ENCODE assay signal across 9 mouse cellular contexts in genomic region chr14:24253611-24254202, GRCm38 (mm10). TPM values are rescaled to one million over a fixed set of nuclear protein-coding genes. Genes with fewer than 3 reads are reported as not detected.
A peak's percentile ranks its signal among the peaks of the same experiment; 100 is the strongest.
DNase-seq lines count a peak whose midpoint lies in the region; ATAC-seq lines count a peak whose summit lies in the region.
"Had no signal": no experiment of that assay in that cellular context is flagged by ENCODE, and none has a peak within 500 bp of the region (broad histone marks: within the 10 kb centered on the region; RNA-seq: fewer than 3 reads in every experiment).

No protein-coding gene starts in this region.

- no peak for ATAC-seq in liver, embryonic 12.5 days
- ATAC-seq in neural tube, embryonic 13.5 days (ENCODE audit: low read depth) = peak; percentile 71
- ATAC-seq in frontal cortex, adult (ENCODE audit: low TSS enrichment) = no peak

- H3K4me2 ChIP-seq in liver, embryonic 12.5 days = no peak overlapping the region
- peak overlapping the region; percentile 18; the same call in 1 of the 2 replicates for H3K4me2 ChIP-seq in neural tube, embryonic 13.5 days
- H3K4me2 ChIP-seq: liver, embryonic 15.5 days had no signal

- H3K9me3 ChIP-seq in liver, embryonic 12.5 days (replicated peaks) = no peaks in the 10 kb centered on the region
- H3K9me3 ChIP-seq in neural tube, embryonic 13.5 days = no peaks in the 10 kb centered on the region
- H3K9me3 ChIP-seq: liver, embryonic 15.5 days had no signal

- H3K4me1 ChIP-seq in liver, embryonic 12.5 days = peaks cover 5% of the 10 kb centered on the region
- peaks cover 16% of the 10 kb centered on the region for H3K4me1 ChIP-seq in neural tube, embryonic 13.5 days (replicated peaks)

- 10% methylated on average over 8 of the region's 8 CpGs for WGBS in liver, embryonic 12.5 days (ENCODE audit: insufficient replicate concordance)
- 5% methylated on average over 8 of the region's 8 CpGs for WGBS in neural tube, embryonic 13.5 days

- DNase-seq in liver = peak; percentile 24
- peak; percentile 85 for DNase-seq in forelimb bud, embryonic 11.5 days (ENCODE audit: low read depth, low spot score)
- peak; percentile 65 for DNase-seq in kidney, postnatal 14 days
- no peak for DNase-seq in layer of hippocampus, postnatal 10 days (ENCODE audit: low spot score in 2 of 2)
- DNase-seq in thymus, postnatal 0 days (ENCODE audit: low spot score) = no peak

- no peak overlapping the region for H3K4me3 ChIP-seq in liver, embryonic 12.5 days
- H3K4me3 ChIP-seq in neural tube, embryonic 13.5 days = no peak overlapping the region
- H3K4me3 ChIP-seq: liver, embryonic 15.5 days had no signal

- H3K9ac ChIP-seq in liver, embryonic 12.5 days = no peak overlapping the region
- H3K9ac ChIP-seq in neural tube, embryonic 13.5 days = no peak overlapping the region
- H3K9ac ChIP-seq: liver, embryonic 15.5 days had no signal

- peaks cover 60% of the 10 kb centered on the region for H3K27me3 ChIP-seq in liver, embryonic 12.5 days (replicated peaks)
- no peaks in the 10 kb centered on the region for H3K27me3 ChIP-seq in neural tube, embryonic 13.5 days

- H3K36me3 ChIP-seq in liver, embryonic 12.5 days = no peaks in the 10 kb centered on the region
- no peaks in the 10 kb centered on the region for H3K36me3 ChIP-seq in neural tube, embryonic 13.5 days
- H3K36me3 ChIP-seq: liver, embryonic 15.5 days had no signal

- no peak overlapping the region for H3K27ac ChIP-seq in liver, embryonic 12.5 days
- peak overlapping the region; percentile 54 for H3K27ac ChIP-seq in neural tube, embryonic 13.5 days (replicated peaks)
- H3K27ac ChIP-seq: liver, embryonic 15.5 days had no signal

RNA-seq across cellular contexts. Expression of gene Dlg5, which starts 8.0 kb away (rescaled TPM):
- 2.2 and 3.2 TPM in 2 replicates for polyA plus RNA-seq in liver, embryonic 12.5 days (2016; fragmentation: Nextera tagmentation; extraction: Ambion mirVana)
- 19.1 and 20.0 TPM in 2 replicates for polyA plus RNA-seq in neural tube, embryonic 13.5 days (2015; fragmentation: Nextera tagmentation; extraction: Ambion mirVana)
- 10 to 100 TPM; 62.2 to 66.0 TPM for total RNA-seq in layer of hippocampus, postnatal 10 days (2021)
- polyA plus RNA-seq in thymus, postnatal 0 days (2015; fragmentation: Nextera tagmentation; extraction: Ambion mirVana) = 1.7 and 2.0 TPM in 2 replicates

RNA-seq across cellular contexts. Expression of gene E330034G19Rik, which starts 39.3 kb away (rescaled TPM):
- polyA plus RNA-seq in liver, embryonic 12.5 days (2016; fragmentation: Nextera tagmentation; extraction: Ambion mirVana) = not detected in 2 replicates
- polyA plus RNA-seq in neural tube, embryonic 13.5 days (2015; fragmentation: Nextera tagmentation; extraction: Ambion mirVana) = not detected in 2 replicates
- not detected for total RNA-seq in layer of hippocampus, postnatal 10 days (2021)
- polyA plus RNA-seq in thymus, postnatal 0 days (2015; fragmentation: Nextera tagmentation; extraction: Ambion mirVana) = 0.18 TPM in 1 of 2 replicates, not detected in the other
- polyA plus RNA-seq: liver, embryonic 15.5 days had no signal

Comparison
In these comparisons a context has a peak if more than half of its experiments do, and no peak if none do; other contexts are left out.
1. DNase-seq: peak in liver (single experiment), forelimb bud, embryonic 11.5 days (single experiment) and kidney, postnatal 14 days (single experiment); none in layer of hippocampus, postnatal 10 days (0 of 2) and thymus, postnatal 0 days (single experiment).